Mouse (Mus musculus): ENCODE data around the gene Mlf2.
"Not testable (repeated sequence)": the region's sequence is repeated elsewhere in the genome, so short reads cannot be mapped to it uniquely, and the experiment has no call there.

The Mlf2 gene

DNA sequence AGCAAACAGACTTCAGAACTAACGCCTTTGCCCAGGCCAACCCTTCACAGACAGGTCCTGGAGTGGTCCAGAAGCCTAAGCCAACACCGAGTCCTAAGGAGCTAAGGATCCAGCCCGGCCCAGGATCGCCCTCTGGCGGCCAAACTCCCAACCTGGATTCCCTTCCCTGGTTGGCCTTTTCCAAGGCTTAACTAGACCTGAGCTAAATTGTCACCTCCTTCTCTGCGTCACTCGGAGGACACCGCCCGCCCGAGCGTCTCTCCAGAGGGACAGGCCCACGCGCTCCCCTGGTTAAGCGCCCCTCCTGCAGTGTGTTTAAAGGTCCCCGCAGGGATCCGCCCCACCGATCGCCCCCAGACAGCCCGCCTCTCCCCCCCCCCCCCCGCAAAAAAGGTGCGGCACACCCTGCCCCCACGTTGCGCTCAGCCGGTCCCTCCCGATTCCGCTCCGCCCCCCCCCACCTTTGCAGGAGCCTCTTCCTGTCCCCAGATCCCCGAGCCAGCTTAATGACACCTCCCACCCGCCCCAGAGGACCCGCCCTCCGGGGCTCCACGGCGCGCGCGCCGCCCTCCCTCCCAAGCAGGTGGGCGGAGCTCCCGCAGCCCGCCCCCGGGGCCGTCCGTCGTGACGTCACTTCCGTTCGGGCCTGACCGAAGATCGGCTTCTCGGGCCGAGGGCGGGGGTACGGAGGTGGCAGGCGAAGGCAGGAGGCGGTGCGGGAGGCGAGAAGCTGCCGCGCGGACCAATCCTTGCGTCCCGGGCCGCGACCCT, at the start of gene Mlf2:
Gene Mlf2 (plus strand): TSS at position 633 of the 771 bp plus-strand sequence.
- peak; percentile 99 for DNase-seq (ENCODE audit: low spot score)

DNA sequence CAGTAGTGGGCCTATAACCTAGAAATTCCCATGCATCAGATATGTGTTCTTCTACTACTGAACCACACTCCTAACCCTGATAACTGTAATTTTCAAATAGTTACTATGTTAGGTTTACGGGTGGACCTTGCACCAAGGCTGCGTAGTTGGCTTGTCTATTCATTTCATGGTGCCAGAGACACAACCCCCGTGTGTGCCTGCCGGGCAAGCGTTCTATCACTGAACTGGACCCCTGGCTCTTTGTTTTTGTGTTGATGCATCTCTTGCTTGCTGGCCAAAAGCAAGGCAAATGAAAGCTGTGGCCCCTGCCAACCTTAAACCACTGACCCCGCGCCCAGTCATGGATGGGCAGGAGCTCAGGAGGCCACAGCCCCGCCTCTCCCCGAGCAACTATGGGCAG, 49.4 kb upstream of the Mlf2 start:
- no peak for DNase-seq (ENCODE audit: low spot score)

GRCm38 (mm10) chr6:124883351-124883750, 47.8 kb upstream of the Mlf2 start:
- no peak for DNase-seq (ENCODE audit: low spot score)

- DNase-seq (ENCODE audit: low spot score): no peak
Observed at GRCm38 (mm10) chr6:124884714-124885500, 46.3 kb upstream of the Mlf2 start.

DNA sequence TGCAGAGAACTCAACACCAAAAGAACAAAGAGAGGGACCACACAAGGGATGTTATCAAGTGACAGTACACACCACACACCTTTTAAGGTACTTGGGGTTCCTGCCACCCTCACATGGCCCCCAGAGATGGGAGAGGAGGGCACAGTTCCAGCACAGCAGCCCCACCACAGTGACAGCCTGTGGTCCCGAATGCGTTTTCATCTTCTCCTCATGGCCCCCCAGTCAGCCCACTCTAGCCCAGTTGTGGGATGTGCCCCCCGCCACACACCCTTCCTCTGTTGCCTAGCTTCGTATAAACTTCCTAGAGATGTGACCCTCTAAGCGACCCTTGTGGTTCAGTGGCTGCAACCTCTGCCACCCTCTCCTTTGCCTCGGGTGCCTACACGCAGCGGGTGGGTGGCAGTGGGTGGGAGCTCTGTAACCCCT, 45.2 kb upstream of the Mlf2 start:
- DNase-seq (ENCODE audit: low spot score): no peak

- no peak for DNase-seq (ENCODE audit: low spot score)
Observed at GRCm38 (mm10) chr6:124887986-124888385, 43.2 kb upstream of the Mlf2 start, which contains the start of gene Cd4. Gene Cd4 (minus strand): TSS chr6:124888221.

- no peak for DNase-seq (ENCODE audit: low spot score)
Observed at GRCm38 (mm10) chr6:124888555-124889125, 42.5 kb upstream of the Mlf2 start.

GRCm38 (mm10) chr6:124890997-124891396, 40.2 kb upstream of the Mlf2 start:
- DNase-seq (ENCODE audit: low spot score): no peak

DNA sequence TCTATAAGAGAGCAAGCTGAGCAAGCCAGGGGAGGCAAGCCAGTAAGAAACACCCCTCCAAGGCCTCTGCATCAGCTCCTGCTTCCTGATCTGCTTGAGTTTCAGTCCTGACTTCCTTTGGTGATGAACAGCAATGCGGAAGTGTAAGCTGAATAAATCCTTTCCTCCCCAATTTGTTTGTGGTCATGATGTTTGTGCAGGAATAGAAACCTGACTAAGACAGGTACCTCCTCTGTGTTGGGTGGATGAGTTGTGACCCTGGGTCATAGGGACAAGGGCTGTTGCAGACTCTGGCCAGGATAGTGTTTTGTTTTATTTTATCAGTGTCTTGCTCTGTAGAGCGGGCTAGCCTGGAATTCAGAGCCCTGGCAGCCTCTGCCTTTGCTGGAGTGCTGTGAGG, 37.1 kb upstream of the Mlf2 start:
- not testable (repeated sequence) for DNase-seq (ENCODE audit: low spot score)

GRCm38 (mm10) chr6:124898359-124898758, 32.8 kb upstream of the Mlf2 start:
- DNase-seq (ENCODE audit: low spot score): no peak

DNA sequence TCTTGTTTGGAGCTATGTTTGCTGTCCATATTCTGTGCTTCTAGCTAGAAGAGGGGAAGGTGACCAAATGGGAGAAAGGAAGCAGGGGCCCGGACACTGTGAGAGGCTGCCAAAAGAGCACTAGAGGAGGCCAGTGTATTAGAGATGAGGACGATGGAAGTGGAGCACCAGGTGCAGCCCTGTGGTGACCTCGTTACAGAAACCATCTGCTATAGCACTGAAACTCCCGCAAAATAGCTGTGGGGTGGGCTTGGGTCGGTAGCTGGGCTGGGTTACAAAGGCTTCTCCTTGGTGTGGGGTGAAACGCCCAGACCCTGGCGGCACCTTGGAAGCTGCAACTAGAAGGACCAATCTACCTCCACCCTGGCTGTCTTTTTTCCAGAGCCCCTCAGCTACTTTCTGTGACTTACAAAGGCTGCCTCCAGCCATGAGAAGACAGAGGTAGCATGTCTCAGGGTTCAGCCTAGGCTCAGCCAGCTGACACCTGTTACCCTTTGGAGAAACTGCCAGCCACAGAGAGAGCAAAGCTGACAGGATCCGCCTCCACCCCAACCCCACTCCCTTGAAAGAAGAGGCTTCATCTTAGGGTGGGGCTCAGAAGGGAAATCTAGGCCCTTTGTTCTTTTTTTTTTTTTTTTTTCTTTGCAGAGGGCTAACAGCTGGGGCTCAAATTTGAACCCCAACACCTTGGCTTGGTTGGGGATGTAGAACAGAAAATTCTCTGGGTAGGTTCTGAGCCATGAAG, 31.0 kb upstream of the Mlf2 start:
- no peak for DNase-seq (ENCODE audit: low spot score)

DNA sequence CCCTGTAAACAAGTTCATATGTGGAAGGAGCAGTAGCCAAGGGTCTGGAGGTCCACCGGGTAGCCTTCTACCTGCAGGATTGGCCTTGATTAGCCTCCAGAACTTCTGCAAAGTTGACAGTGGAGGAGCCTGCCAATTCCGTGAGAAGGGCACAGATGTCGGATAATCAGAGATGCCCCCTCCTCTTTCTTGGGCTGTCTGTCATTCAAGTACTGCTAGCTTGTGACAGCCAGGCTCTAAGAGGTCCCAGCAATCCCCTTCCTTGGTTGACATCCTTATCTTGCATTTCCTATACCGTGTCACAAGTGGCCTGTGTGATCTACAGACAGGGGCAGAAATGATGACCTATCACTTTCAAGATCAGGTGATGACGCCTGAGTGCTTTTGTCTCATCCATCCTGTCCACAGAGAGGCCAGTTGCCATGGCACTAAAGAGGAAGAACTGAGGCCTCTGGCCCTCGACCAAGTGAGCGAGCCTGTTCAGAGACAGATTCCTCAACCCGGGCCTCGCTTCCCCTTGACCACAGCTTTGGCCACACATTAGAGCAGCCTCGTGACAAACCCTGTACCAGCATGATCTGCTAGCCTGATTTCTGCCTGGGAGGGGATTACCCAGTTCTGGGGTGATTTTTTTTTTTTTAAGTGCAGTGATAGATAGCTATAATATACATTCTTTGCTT, 30.2 kb upstream of the Mlf2 start:
- no peak for DNase-seq (ENCODE audit: low spot score)

DNA sequence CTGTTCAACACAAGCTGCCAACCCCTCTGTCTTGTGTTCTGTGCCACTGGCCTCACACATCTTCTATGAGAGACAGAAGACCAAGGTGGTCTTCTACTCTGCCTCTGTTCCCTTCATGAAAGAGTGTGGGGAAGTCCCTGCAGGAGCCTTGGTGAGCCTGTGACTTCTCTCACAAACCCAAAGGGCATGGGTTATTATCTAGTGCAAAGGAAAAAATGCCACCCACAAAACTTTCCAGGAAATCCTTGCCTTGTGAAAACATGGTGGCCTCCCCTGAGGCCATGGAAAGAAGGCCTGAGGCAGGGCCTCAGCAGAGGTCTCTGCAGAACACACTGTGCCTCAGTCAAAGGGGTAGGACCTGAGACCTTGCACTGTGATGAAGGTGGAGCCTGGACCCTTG, 29.3 kb upstream of the Mlf2 start:
- DNase-seq (ENCODE audit: low spot score): no peak

GRCm38 (mm10) chr6:124903580-124904151, 27.5 kb upstream of the Mlf2 start:
- DNase-seq (ENCODE audit: low spot score): peak; percentile 96

DNA sequence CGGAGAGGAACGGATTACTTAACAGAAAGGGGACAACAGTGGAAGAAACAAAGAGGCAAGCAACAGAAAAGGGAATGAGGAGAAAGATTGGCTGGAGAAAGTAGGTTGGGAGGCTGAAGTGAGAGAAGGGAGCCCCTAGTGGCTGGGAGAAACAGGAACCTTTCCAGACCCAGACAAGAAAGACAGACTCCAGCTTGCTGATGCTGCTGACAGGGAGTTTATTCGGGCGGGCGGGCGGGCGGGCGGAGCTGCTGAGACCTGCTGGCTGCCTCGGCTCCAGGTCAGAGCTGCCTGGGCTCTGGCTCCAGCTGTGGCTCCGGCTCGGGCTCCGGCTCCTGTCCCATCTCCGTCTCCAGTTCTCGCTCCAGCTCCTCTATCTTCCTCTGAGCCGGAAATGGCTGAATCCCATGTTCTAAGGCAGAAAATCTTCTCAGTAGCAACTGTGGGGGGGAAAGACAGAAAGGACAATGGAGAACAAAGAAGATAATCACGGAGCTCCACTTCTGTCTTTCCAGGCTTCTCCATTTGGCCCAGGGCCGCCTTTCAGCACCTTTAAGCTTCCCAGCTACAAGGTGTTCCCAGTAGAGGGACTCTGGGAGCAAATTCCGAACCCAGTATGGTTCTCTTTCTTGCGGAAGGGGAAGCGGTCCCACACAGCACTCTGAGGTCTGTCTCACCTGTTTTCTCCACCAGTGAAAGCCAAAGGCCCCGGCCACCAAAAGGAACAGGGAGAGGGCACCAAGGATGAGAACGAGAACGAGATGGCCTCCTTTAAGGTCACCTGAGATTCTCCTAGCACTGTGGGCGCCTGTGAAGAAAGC, 26.8 kb upstream of the Mlf2 start:
- peak; percentile 88 for DNase-seq (ENCODE audit: low spot score)

GRCm38 (mm10) chr6:124904991-124905860, 26.0 kb upstream of the Mlf2 start:
- no peak for DNase-seq (ENCODE audit: low spot score)

DNA sequence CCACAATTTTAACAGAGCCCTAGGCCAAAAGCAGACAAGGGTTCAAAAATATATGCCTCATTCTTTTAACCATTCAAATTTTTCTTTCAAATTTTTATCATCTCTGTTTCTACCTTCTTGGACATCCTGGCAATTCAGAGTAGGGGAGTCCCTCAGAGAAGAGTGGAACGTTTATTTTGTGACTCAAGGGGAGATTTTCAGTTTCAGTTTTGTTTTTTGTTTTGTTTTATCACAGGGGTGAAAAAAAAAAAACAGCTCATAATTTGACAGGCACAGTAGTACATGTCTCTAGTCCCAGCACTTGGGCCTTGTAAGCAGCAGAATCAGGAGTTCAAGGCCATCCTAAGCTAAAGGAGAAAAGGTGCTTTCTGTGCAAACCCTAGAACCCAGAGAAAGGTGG, 23.4 kb upstream of the Mlf2 start:
- no peak for DNase-seq (ENCODE audit: low spot score)

DNA sequence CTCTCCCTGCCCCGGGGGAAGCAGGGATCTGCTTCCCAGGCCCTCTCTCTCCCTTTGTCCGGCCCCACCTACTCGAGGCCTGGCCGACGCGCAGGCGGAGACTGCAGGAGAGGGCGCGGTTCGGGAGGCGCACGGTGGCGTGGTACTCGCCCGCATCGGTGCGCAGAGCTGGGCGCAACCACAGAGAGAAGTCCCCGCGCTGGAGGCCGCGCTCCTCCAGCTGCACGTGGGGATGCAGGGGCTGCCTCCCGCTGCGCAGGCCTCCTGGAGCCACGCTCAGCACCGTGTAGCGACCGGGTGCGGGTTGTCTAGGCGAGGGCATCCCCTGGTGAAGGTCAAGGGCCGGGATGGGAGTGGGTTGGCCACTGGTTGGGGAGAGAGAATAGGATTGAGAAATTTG, 21.2 kb upstream of the Mlf2 start:
- DNase-seq (ENCODE audit: low spot score): no peak

- no peak for DNase-seq (ENCODE audit: low spot score)
Observed at GRCm38 (mm10) chr6:124911533-124912218, 19.5 kb upstream of the Mlf2 start, which contains the start of gene Lag3. Gene Lag3 (minus strand): TSS chr6:124911705.

Measured in lung, postnatal 25 days (tissue).